Mouse (Mus musculus) MN1 (cell line): ENCODE results near the gene Mrps16.
A peak's percentile ranks its signal among the peaks of the same experiment; 100 is the strongest.

Experiments used
- DNase-seq: peaks from one replicate; pipeline ENCODE4 v3.0.0-alpha.2; 2016; ENCODE audit warnings: low spot score

Mrps16 gene

DNA sequence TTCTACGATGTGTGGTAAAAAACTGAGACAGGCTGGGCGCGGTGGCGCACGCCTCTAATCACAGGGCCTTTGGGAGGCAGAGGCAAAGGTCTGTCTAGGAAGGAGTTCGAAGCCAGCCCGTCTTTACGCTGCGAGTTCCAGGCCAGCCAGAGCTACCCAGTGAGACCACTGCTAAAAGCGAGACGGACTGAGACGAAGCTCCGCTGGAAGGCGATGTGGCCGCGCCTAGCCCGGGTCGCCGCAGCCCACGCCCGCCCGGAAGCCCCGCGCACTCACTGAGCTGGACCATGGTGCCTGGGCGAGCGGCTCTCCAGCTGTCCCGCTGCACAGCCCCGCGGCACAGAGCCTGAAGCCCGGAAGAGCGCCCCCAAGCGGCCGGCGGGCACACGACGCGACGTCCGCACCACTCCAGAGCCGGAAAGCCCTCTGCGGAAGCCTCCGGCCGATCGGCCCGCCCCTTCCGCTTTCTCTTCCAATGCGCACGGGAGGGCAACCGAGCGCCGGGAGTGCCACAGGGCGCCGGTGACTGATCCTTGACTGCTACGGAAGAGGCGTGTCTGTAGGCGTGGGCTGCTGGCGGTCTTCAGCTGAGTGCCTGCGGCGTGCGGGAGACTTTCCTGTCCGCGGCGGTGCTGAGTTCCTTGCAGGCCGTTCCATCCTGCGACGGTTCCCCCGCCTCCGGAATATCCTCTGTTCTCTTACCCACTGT, at the start of gene Mrps16:
Gene Mrps16 (minus strand): TSS at position 430 of the 709 bp plus-strand sequence.
- DNase-seq: peak; percentile 95

DNA sequence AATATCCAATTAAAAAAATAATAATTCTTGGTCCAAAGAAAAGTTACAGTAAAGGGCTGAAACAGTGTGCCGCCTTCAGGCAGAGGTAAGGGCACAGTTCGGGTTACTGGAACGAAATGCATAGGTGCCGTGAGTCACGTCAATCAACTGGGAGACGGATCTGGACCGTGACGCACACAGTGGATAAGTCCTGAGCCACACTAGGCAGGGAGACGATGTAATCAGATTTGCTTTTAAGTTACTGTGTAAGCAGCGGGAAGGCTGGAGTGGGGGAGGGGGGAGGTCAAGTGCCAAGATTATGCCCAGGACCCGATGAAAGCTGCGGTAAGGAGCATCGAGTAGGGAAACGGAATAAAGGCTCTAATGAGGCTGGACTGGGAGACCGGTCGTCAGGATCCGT, 48.8 kb upstream of the Mrps16 start:
- DNase-seq: peak; percentile 48

- DNase-seq: no peak
Measured at GRCm38 (mm10) chr14:20436976-20437375, 43.5 kb upstream of the Mrps16 start.

GRCm38 (mm10) chr14:20432420-20432819, 39.0 kb upstream of the Mrps16 start:
- no peak for DNase-seq

DNA sequence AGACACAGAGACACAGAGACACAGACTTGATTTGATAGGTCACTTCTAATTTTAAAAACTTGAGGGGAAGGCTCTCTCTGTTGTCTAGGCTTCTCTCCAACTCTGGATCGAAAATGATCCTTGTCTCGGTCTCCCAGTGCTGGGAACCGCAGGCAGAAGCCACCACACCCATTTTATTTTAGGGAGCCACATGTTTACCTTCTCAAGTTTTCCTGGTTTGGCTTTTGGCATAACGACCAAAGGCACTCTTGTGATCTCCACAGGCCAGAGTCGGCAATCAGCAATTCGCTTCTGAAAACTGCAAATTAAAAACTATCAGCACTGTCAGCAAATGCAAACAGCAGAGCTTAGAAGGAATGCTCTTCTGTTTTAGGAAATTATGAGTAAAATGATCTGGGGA, 38.3 kb upstream of the Mrps16 start:
- no peak for DNase-seq

DNA sequence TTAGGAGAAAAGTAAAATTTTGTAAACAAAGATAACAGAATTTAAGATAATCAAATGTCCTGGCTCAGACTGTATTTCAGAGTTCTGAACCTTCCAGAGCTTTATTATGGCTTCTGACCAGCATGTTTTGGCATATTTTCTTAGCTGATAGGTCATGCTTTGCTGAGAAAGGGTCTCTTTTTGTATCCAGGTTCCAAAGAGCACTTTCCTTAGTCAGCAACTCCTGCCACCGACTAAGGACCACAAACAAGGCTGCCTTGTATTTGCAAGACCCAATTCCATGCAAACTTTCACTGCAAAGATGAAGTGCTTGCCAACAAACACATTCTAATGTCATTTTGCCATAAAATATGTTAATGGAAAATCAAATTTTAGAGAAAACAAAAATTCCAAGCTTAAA, 36.4 kb upstream of the Mrps16 start:
- DNase-seq: no peak

- DNase-seq: no peak
Measured at GRCm38 (mm10) chr14:20428593-20428992, 35.2 kb upstream of the Mrps16 start.

DNA sequence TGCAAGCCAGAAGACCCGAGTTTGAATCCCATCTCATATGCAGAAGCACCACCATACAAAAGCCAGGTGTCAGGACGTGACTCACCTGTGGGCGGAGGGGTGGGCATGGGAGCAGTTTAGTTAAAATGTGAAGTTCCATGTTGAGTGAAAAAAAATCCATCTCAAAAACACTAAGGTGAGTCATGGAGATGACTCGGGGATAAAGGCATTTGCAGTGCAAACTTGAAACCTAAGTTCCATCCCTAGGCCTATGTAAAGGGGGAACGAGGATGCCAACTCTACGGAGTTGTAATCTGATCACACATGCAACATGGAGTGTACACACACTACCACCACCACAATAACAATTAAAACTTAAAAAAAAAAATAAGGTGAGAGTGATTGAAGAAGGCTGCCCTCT, 29.6 kb upstream of the Mrps16 start:
- no peak for DNase-seq

- DNase-seq: no peak
Measured at GRCm38 (mm10) chr14:20422257-20422656, 28.8 kb upstream of the Mrps16 start.

DNA sequence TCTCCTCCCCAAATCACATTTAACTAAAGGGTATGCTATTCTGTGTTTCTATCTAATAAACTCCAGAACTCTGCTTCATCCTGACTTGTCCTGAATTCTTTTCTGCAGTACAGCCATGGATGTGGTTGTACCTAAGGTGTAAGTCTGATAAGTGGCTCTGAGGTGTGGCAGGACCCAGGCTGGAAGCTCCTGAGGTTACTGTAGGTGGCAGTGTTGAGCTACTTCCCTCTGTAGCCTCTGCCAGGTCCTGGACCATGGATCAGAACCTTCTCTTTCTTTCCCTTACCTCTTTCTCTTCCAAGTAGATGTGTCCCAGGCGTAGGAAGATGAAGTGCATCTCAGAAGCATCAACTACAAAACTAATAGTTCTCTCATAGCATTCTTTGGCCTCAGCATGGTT, 6.6 kb upstream of the Mrps16 start:
- no peak for DNase-seq

DNA sequence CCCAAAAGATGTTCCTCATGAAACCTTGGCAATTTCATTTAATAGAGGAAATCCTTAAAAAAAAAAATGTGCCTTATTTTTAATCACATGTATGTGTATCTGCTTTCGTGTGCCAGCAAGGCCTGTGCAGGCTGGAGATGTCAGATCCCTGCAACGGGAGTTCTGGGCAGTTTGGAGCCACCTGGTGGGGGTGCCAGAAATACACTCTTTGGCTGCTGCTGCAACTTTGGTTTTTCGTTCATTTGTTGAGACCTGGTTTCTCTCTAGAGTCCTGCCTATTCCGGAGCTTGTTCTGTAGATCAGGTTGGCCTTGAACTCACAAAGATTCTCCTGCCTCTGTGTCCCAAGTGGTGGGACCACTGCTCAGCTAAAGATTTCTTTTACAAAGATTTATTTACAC, 5.4 kb upstream of the Mrps16 start:
- DNase-seq: peak; percentile 22

GRCm38 (mm10) chr14:20397220-20397619, 3.8 kb upstream of the Mrps16 start:
- DNase-seq: no peak

DNA sequence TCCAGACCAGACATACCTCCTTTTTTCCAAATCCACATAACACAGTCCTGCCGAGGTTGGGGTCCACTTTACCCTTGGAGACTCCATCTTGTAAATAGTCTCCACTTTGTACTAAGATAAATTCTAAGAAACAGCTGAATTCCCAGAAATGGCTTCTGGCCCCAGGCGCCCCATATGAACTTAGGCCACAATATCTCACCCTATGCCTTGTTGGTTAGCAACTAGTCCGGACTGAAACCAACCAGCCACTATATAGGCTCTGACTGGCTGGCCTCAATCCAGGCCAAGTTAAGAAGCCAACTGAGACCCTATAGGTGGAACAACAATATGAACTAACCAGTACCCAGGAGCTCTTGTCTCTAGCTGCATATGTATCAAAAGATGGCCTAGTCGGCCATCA, 1.1 kb downstream of the Mrps16 start:
- no peak for DNase-seq

DNA sequence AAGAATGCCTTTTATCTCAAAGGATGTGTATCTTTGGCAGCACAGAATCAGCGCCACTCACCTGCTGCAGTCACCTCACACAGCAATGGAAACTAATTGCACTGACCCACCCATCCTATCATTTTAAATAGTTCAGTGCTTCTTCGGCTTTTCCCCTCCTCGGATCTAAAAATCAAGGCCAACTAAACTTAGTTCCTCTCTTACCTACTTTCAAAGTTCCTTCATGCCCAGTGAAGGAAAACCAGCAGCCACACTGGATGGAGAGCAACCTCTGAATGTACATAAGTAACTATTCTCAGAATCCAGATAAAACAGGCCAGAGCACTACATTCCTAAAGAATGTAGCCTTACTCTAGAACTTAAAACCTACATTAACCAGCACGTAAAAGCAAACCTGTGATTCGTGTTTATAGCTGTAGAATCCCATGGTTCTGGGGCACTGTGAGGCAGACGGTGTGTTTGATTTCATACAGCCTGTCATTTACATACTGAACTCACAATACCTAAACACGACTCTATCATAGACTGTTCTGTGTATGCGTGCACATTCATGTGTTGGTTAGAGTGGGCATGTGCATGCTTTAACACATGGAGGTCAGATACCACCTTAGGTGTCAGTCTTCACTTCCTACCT, 3.9 kb downstream of the Mrps16 start:
- DNase-seq: no peak

DNA sequence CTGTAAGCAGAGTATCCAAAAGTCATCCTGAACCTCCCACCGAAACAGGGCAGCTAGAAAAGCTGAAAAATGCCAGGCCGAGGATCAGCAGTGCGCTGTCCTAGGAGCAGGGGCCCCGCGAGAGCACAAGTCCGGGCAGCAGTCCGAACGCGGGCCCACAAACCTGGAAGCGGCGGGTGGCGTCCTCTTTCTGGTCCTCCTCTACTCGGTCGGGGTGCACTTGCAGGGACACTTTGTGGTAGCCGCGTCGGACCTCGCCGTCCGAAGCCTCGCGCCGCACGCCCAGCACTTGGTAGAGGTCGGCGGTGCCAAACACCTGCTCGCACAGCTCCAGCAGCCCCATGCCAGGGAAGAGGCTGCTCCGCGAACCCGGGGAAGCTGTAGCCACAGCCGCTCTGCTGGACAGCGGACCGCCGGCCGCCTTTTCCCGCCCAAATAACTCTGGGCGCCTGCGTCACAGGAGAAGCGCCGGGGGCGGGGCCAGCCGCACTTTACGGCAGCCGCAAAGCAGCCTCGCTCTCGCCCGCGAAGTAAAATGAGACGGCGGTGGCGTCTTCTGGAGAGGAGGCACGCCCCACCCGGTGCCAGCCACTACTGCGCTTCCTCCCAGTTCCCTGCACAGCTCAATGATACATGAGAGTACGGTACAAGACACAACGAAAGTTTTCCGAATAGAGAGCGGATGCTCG, 4.8 kb downstream of the Mrps16 start, which contains the start of gene Dnajc9:
Gene Dnajc9 (minus strand): TSS at position 470 of the 689 bp plus-strand sequence.
- DNase-seq: peak; percentile 90

DNA sequence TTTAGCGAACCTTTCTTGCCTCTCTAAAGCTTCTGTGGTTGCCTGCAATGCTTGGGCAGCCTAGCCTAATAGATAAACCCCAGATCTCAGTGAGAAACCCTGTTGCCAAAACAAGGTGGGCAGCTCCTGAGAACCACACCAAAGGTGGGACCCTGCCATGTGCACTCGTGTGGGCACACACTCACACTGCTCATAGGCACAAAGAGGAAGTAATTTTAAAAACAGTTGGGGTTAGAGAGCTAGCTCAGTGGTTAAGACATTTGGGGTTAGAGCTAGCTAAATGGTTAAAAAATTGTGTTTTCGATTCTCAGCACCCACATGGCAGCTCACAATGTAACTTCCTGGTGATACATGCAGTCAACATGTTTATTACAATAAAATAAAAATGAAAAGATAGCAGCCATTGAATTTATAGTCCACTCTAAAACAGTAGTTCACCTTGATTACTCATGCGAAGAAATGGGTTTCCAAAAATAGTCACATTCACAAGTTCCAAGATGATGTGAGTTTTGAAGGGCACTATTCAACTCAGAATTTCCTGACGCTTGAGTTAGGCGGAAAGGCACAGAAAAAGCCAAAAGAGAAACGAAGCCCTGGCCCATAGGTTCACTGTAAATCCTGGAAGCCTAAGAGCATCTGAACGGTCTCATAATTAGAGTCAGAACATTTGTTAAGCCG, 13.5 kb downstream of the Mrps16 start:
- no peak for DNase-seq

DNA sequence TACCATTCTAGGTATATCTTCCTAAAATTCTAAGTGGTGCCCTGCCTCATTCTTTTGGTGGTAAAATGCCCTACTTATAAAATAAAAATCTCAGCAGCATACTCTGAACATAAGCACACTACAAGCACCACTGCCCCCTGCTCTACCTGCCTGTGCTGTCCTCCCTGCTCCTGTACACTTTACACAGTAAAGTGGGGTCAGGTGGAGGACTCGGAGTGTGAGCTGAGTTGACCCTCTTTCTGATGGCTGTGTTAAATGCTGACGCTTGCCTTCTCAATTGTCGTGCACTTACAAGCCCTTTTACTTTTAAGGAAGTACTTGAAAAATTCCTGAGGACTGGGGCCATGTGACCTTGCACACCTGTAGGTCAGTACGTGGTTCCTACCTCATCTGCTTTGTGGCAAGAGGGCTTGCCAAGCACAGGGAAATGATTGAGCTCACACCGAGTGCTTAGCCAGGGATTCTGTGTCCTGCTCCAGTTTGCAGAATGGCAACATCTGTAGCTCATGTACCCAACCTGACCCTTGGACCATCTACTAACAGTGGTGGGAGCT, 14.3 kb downstream of the Mrps16 start:
- no peak for DNase-seq

DNA sequence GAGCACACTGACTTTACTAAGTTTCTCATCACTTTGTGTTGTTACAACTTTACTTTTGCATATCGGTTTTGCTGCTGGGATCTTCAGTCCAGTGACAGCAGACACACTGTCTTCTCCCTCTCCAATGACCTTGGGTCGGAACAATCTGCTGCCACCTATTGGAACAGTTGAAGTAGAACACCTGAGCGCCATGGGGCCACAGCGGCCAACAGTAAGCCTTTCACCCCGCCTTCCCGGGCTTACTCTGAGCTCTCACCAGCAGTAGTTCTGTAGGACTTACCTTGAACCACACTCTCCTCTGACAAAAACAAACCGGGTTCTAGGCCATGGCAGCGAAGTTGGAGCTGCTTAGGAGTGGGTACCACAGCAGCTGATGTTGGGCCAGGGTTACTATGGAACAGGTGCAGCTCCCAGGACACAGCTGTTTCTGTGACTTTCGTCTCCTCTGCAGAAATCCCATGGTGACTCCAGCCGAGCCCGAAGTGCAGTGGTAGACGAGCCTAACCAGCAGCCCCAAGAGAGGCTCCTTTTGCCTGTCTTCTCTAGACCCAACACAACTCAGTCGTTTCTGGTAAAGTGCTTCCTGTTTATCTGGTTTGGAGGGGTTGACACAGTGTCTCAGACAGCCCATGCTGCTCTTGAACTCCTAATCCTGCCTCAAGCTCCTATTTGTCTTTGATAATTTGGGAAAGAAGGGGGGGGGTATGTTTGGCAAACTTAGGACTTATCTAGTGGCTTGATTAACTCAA, 14.9 kb downstream of the Mrps16 start:
- peak; percentile 32 for DNase-seq

DNA sequence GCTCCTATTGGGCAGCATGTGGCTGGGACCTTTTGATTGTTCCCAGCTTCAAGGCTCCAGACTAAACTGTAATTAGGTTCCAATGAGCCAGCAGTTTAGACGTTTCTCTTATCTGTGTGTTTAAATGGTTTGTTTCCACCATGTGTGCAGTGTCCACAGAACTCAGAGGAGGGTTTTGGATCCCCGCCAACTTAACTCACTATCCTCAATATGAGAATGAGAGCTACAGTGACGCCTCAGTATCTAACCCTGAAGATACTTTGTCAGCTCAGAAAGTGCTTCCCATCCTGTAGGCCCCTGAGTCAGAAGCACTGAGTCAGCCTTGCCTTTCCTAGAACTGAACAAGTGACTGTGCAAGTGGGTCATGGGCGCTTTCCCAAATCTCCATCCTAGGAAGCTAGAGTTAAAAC, 16.3 kb downstream of the Mrps16 start:
- peak; percentile 65 for DNase-seq

- DNase-seq: no peak
Measured at GRCm38 (mm10) chr14:20371854-20372253, 21.6 kb downstream of the Mrps16 start.

DNA sequence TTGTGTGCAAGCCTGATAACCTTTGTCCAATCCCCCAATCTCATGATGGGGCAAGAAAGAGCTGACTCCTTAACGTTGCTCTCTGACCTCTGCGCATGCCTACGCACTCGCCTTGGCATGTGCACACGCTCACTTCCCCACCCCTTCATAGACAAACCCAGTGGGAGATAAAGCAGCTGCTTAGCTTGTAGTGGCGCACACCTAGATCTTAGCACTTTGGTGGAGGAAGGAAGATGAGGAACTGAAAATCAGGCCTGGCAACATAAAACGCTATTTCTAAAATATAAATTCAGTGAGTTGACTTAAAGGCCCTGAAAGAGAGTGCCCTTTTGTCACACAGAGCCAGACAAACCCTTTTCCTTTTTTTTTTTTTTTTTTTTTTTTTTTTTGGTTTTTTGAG, 22.6 kb downstream of the Mrps16 start:
- DNase-seq: no peak

DNA sequence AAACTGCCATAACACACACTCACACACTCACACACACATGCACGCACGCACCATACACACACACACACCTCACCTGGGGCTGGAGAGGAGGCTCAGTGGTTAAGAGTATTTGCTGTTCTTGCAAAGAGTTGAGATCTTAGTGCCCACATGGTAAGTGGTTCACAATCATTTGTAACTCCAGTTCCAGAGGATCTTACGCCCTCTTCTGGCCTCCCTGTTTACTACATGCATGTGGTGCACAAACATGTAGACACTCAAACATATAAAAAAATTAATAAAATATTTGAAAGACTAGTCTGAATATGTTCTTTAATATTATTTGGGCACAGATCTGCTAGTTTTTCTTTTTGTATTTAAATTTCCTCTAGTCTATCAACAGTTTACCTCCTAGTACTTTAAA, 25.2 kb downstream of the Mrps16 start:
- DNase-seq: no peak
